Mouse (Mus musculus): ENCODE measurements around the gene Tenm4.

GRCm38 (mm10) chr7:96242328-96243185, 71.5 kb downstream of the Tenm4 start:
- no peak for TF ChIP-seq ZNF384 (IDR thresholded peaks at IDR 0.05; ENCODE audit: low read depth, low read length)
- no peak for TF ChIP-seq HCFC1 (IDR thresholded peaks at IDR 0.05; ENCODE audit: borderline replicate concordance, insufficient read depth, low read length)
- TF ChIP-seq ZC3H11A (IDR thresholded peaks at IDR 0.05; ENCODE audit: borderline replicate concordance, low read depth, low read length), result no peak
- TF ChIP-seq CHD2 (IDR thresholded peaks at IDR 0.05; ENCODE audit: low read depth, low read length), result no peak
- no peak for TF ChIP-seq MAFK (IDR thresholded peaks at IDR 0.05; ENCODE audit: insufficient read depth, low read depth, low read length)
